Mouse (Mus musculus) CH12.LX (cell line): Measurements from ENCODE around the gene Ccdc63. TPM values are rescaled to one million over a fixed set of nuclear protein-coding genes. Genes with fewer than 3 reads are reported as not detected.

Experiments used
- DNase-seq: peaks from one replicate; pipeline ENCODE4 v3.0.0-alpha.2; 2013; ENCODE audit errors: extremely low read depth
- H3K27ac ChIP-seq: 2 replicates; pipeline ENCODE4 v1.5.1; 2012; ENCODE audit warnings: low read depth, mild to moderate bottlenecking, control low read depth, moderate library complexity; ENCODE audit not compliant: insufficient read depth
- H3K27me3 ChIP-seq: replicated peaks from 2 replicates; pipeline ENCODE3; 2012; ENCODE audit warnings: inconsistent platforms
- H3K36me3 ChIP-seq, 2 experiments: replicated peaks in 1 of 2; 2 replicates each; pipeline versions ENCODE3 to v1.6.1; 2012; ENCODE audit warnings: inconsistent platforms in 1 of 2, low read length in 1 of 2, mild to moderate bottlenecking in 1 of 2, mixed read lengths in 1 of 2, moderate library complexity in 1 of 2; ENCODE audit not compliant: control insufficient read depth in 1 of 2, insufficient read depth in 1 of 2
- H3K4me1 ChIP-seq, 2 experiments: 2 replicates each; pipeline ENCODE4 v1.6.1; 2012; ENCODE audit warnings: inconsistent platforms in 1 of 2, moderate library complexity in 1 of 2; ENCODE audit not compliant: insufficient read depth in 2 of 2, control insufficient read depth in 1 of 2
- H3K4me2 ChIP-seq: 2 replicates; pipeline ENCODE4 v1.6.1; 2012; ENCODE audit warnings: low read depth, mild to moderate bottlenecking, control low read depth; ENCODE audit not compliant: poor library complexity, insufficient read depth, severe bottlenecking
- H3K4me3 ChIP-seq, 3 experiments: fragments of 150-350 bp in 1 of 3; sonication (generic) in 1 of 3; replicated peaks in 1 of 3; 2 replicates each; pipeline versions ENCODE3 to v1.5.1; 2011 to 2012; ENCODE audit warnings: low read depth in 2 of 3, low read length in 2 of 3, mild to moderate bottlenecking in 2 of 3, moderate library complexity in 2 of 3, control low read depth in 1 of 3, improper control_type of control experiment in 1 of 3, inconsistent platforms in 1 of 3, mixed read lengths in 1 of 3; ENCODE audit not compliant: poor library complexity in 1 of 3
- H3K79me2 ChIP-seq: replicated peaks from 2 replicates; pipeline ENCODE4 v1.6.1; 2012; ENCODE audit warnings: mild to moderate bottlenecking, moderate library complexity; ENCODE audit not compliant: control insufficient read depth, poor library complexity, insufficient read depth, severe bottlenecking; ENCODE audit errors: extremely low read depth
- H3K9ac ChIP-seq: 2 replicates; pipeline ENCODE4 v1.6.1; 2012; ENCODE audit warnings: low read depth, mild to moderate bottlenecking, control low read depth, moderate library complexity; ENCODE audit not compliant: insufficient read depth
- H3K9me3 ChIP-seq: replicated peaks from 2 replicates; pipeline ENCODE3; 2012; ENCODE audit warnings: low read length, inconsistent platforms, mixed read lengths
- CHD2 ChIP-seq: IDR thresholded peaks from 2 replicates; pipeline ENCODE4 v1.6.1; 2011; ENCODE audit warnings: low read length, improper control_type of control experiment
- CTCF ChIP-seq, 2 experiments: IDR thresholded peaks in 1 of 2; conservative IDR thresholded peaks in 1 of 2; 2 replicates each; pipeline ENCODE4 v1.5.1; 2011 to 2012; ENCODE audit warnings: low read depth in 2 of 2, low read length in 2 of 2, improper control_type of control experiment in 1 of 2, inconsistent platforms in 1 of 2, mild to moderate bottlenecking in 1 of 2, moderate library complexity in 1 of 2
- E2F4 ChIP-seq: IDR thresholded peaks from 2 replicates; pipeline ENCODE4 v1.6.1; 2011; ENCODE audit warnings: low read depth, low read length, improper control_type of control experiment; ENCODE audit not compliant: insufficient replicate concordance
- EP300 ChIP-seq: IDR thresholded peaks from 2 replicates; pipeline ENCODE4 v1.6.1; 2011; ENCODE audit warnings: low read length, improper control_type of control experiment
- ETS1 ChIP-seq: conservative IDR thresholded peaks from 2 replicates; pipeline ENCODE4 v1.6.1; 2012; ENCODE audit warnings: low read depth, mild to moderate bottlenecking, inconsistent platforms, low read length, improper control_type of control experiment, moderate library complexity
- HCFC1 ChIP-seq: IDR thresholded peaks from 2 replicates; pipeline ENCODE4 v1.6.1; 2012; ENCODE audit warnings: low read depth, mild to moderate bottlenecking, inconsistent platforms, low read length, improper control_type of control experiment
- IRF4 ChIP-seq: IDR thresholded peaks from 2 replicates; pipeline ENCODE4 v1.6.1; 2014; ENCODE audit warnings: low read depth, mild to moderate bottlenecking, inconsistent platforms, low read length, improper control_type of control experiment
- JUN ChIP-seq: IDR thresholded peaks from 2 replicates; pipeline ENCODE4 v1.6.1; 2011; ENCODE audit warnings: low read depth, mild to moderate bottlenecking, low read length, improper control_type of control experiment, moderate library complexity; ENCODE audit not compliant: insufficient read depth
- MAX ChIP-seq: IDR thresholded peaks from 2 replicates; pipeline ENCODE4 v1.6.1; 2011; ENCODE audit warnings: low read length, improper control_type of control experiment
- MEF2A ChIP-seq: IDR thresholded peaks from 2 replicates; pipeline ENCODE4 v1.6.1; 2014; ENCODE audit warnings: low read depth, mild to moderate bottlenecking, inconsistent platforms, low read length, improper control_type of control experiment, borderline replicate concordance
- MYC ChIP-seq: IDR thresholded peaks from 2 replicates; pipeline ENCODE4 v1.6.1; 2011; ENCODE audit warnings: low read depth, mild to moderate bottlenecking, improper control_type of control experiment, low read length
- NELFE ChIP-seq: IDR thresholded peaks from 2 replicates; pipeline ENCODE4 v1.6.1; 2011; ENCODE audit warnings: low read depth, low read length, improper control_type of control experiment
- NRF1 ChIP-seq: IDR thresholded peaks from 2 replicates; pipeline ENCODE4 v1.6.1; 2014; ENCODE audit warnings: low read depth, mild to moderate bottlenecking, inconsistent platforms, low read length, improper control_type of control experiment, moderate library complexity
- POLR2A ChIP-seq: IDR thresholded peaks from 2 replicates; pipeline ENCODE4 v1.6.1; 2011; ENCODE audit warnings: low read depth, mild to moderate bottlenecking, improper control_type of control experiment, low read length
- POLR2AphosphoS2 ChIP-seq: IDR thresholded peaks from 2 replicates; pipeline ENCODE4 v1.6.1; 2011; ENCODE audit warnings: low read depth, low read length, improper control_type of control experiment
- RAD21 ChIP-seq: IDR thresholded peaks from 2 replicates; pipeline ENCODE4 v1.6.1; 2011; ENCODE audit warnings: low read depth, mild to moderate bottlenecking, low read length, improper control_type of control experiment, moderate library complexity
- SMC3 ChIP-seq: IDR thresholded peaks from 2 replicates; pipeline ENCODE4 v1.6.1; 2011; ENCODE audit warnings: low read depth, low read length, improper control_type of control experiment
- TBP ChIP-seq: conservative IDR thresholded peaks from 2 replicates; pipeline ENCODE4 v1.6.1; 2011; ENCODE audit warnings: low read depth, low read length, improper control_type of control experiment
- UBTF ChIP-seq: IDR thresholded peaks from 2 replicates; pipeline ENCODE4 v1.6.1; 2012; ENCODE audit warnings: low read depth, mild to moderate bottlenecking, inconsistent platforms, low read length, improper control_type of control experiment, moderate library complexity
- USF2 ChIP-seq: conservative IDR thresholded peaks from 2 replicates; pipeline ENCODE4 v1.6.1; 2011; ENCODE audit warnings: low read depth, low read length, improper control_type of control experiment
- ZC3H11A ChIP-seq: IDR thresholded peaks from 2 replicates; pipeline ENCODE4 v1.6.1; 2012; ENCODE audit warnings: low read depth, mild to moderate bottlenecking, inconsistent platforms, low read length, improper control_type of control experiment
- ZKSCAN1 ChIP-seq: IDR thresholded peaks from 2 replicates; pipeline ENCODE4 v1.6.1; 2012; ENCODE audit warnings: low read depth, inconsistent platforms, low read length, improper control_type of control experiment, borderline replicate concordance
- ZMIZ1 ChIP-seq: IDR thresholded peaks from 2 replicates; pipeline ENCODE4 v1.6.1; 2012; ENCODE audit warnings: low read depth, mild to moderate bottlenecking, inconsistent platforms, low read length, improper control_type of control experiment
- ZNF384 ChIP-seq: IDR thresholded peaks from 2 replicates; pipeline ENCODE4 v1.6.1; 2012; ENCODE audit warnings: low read depth, low read length, improper control_type of control experiment, inconsistent platforms
- dilution Hi-C: fragments of 300-500 bp; cut with MboI; formaldehyde crosslinking; loops from 2 replicates; pipeline ENCODE4 v1.14.3; 2020; ENCODE audit warnings: low sequenced_read_pairs; ENCODE audit not compliant: extremely low pct_unique_long_range_greater_than_20kb, extremely low pct_ligation_motif_present
- in situ Hi-C: fragments of 300-500 bp; cut with MboI; formaldehyde crosslinking; loops from 3 replicates; pipeline ENCODE4 v1.14.3; 2019; ENCODE audit warnings: low sequenced_read_pairs, low pct_ligation_motif_present, low pct_unique_long_range_greater_than_20kb, mixed read lengths
- polyA plus RNA-seq: library from polyadenylated mRNA; unstranded; fragments of >175 nt; gene quantifications from 2 replicates; pipeline ENCODE4 v1.2.1, GENCODE M21; 2012; ENCODE audit warnings: low read depth; ENCODE audit not compliant: insufficient read length
- total RNA-seq, 2 experiments: library from RNA; depleted of rRNA; stranded (reverse); fragments of 300-350 nt in 1 of 2; fragments of >200 nt in 1 of 2; gene quantifications; 2 replicates each; pipeline ENCODE4 v1.2.3; 2012 to 2014

The Ccdc63 gene
- total and polyA plus RNA-seq, 3 experiments: 0.39 to 0.70 (median 0.47) TPM

DNA sequence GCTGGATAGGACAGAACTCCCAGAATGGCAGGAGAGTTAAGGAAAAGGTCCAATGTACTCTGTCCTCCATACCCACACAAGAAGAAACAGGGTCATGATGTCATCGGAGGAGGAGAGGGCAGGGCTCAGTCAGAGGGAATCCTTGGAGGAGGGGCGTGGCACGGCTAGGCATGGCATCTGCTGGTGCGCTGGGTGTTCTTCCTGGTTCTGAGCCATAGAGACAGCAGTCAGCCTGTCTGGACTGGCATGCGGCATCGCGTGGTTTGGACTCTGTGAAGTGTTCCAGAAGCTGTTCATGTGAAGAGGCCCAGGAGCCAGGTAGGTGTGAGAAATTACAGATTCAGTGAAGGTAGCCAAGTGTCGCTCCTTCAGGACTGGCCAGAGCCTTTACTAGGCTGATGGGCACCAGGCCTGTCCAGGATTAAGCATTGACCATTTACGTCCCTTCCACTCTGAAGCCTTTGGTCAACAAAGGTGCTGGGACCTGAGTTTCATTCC is 25.3 kb downstream of the Ccdc63 start:
- in situ Hi-C loops: no loop called here
- Histone ChIP-seq H3K4me3 (no peak overlapping the region), H3K27ac (no peak overlapping the region)
- no peak for DNase-seq
- TF ChIP-seq E2F4: no peak
- no peak for TF ChIP-seq ZMIZ1
- no peak for TF ChIP-seq NELFE
- no peak for TF ChIP-seq MYC
- TF ChIP-seq MEF2A: no peak
- TF ChIP-seq, all 38 proteins: peak for 0
- Histone ChIP-seq H3K4me1 (peaks cover 8 to 14% of the 10 kb centered on the region in 2 experiments), H3K4me2 (no peak overlapping the region), H3K9me3 (peaks cover 4% of the 10 kb centered on the region), H3K9ac (no peak overlapping the region), H3K27me3 (peaks cover 8% of the 10 kb centered on the region), H3K36me3 (no peaks in the 10 kb centered on the region), H3K79me2 (no peaks in the 10 kb centered on the region)
- dilution Hi-C loops: no loop called here

- peaks cover 8 to 14% of the 10 kb centered on the region in 2 experiments for H3K4me1 ChIP-seq
- in situ Hi-C loops: no loop called here
- H3K27ac ChIP-seq: no peak overlapping the region
- no peak overlapping the region for H3K4me3 ChIP-seq
- TF ChIP-seq SMC3 (peak; percentile 52), ZNF384 (0 out of 2 replicates have a peak, but pooled peaks have one; percentile 3), RAD21 (peak; percentile 79), UBTF (no peak), CTCF (conservative IDR thresholded peaks at IDR 0.05 in 1 of 2, IDR thresholded peaks at IDR 0.05 in 1 of 2; ENCODE audit: low read depth in 2 of 2, low read length in 2 of 2) (peak; percentile 87 to 97)
- TF ChIP-seq, all 38 proteins: peak for 4
- peaks cover 4% of the 10 kb centered on the region for H3K9me3 ChIP-seq
- H3K9ac ChIP-seq: no peak overlapping the region
- peak; percentile 62 for DNase-seq
- peaks cover 4% of the 10 kb centered on the region for H3K27me3 ChIP-seq
- dilution Hi-C loops: no loop called here
- H3K4me2 ChIP-seq: no peak overlapping the region
- H3K36me3 ChIP-seq: no peaks in the 10 kb centered on the region
- no peaks in the 10 kb centered on the region for H3K79me2 ChIP-seq
These were observed 26.4 kb downstream of the Ccdc63 start for GRCm38 (mm10) chr5:122114176-122114575.

DNA sequence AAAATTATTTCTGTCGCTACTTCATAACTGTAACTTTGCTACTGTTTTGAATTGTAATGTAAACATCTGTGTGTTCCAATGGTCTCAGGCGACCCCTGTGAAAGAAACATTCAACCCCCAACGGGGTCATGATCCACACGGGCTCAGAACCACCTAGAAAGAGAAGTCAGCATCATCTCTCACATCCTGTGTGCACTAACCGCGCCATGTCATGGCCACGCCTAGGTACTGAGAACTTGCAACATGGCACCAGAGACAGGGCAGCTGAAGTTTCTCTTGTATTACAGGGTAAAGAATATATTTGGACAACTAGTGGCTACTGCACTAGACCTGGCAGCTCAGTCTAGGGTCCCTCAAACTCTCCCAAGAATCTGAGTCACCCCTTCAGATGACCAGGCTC is 27.2 kb downstream of the Ccdc63 start:
- TF ChIP-seq POLR2A: no peak
- TF ChIP-seq ZC3H11A: no peak
- no peak for TF ChIP-seq ZMIZ1
- no peak for TF ChIP-seq NRF1
- TF ChIP-seq ZKSCAN1: no peak
- no peak for TF ChIP-seq MAX
- TF ChIP-seq CHD2: no peak
- TF ChIP-seq JUN: no peak
- TF ChIP-seq E2F4: no peak
- TF ChIP-seq POLR2AphosphoS2: no peak
- TF ChIP-seq SMC3: no peak
- TF ChIP-seq ETS1: no peak
- TF ChIP-seq TBP: no peak
- TF ChIP-seq IRF4: no peak
- TF ChIP-seq EP300: no peak
- no peak for TF ChIP-seq USF2
- no peak for TF ChIP-seq ZNF384
- TF ChIP-seq MEF2A: no peak
- no peak for TF ChIP-seq NELFE
- TF ChIP-seq HCFC1: no peak
- Histone ChIP-seq H3K27me3 (peaks cover 2% of the 10 kb centered on the region), H3K9ac (no peak overlapping the region), H3K36me3 (no peaks in the 10 kb centered on the region), H3K27ac (no peak overlapping the region), H3K4me2 (no peak overlapping the region), H3K9me3 (peaks cover 4% of the 10 kb centered on the region), H3K4me3 (no peak overlapping the region), H3K79me2 (no peaks in the 10 kb centered on the region), H3K4me1 (peaks cover 8 to 14% of the 10 kb centered on the region in 2 experiments)
- no peak for DNase-seq
- dilution Hi-C loops (no loop called here), in situ Hi-C loops (no loop called here)
